Mouse (Mus musculus): Measurements from ENCODE around the gene Anxa5. TPM values are rescaled to one million over a fixed set of nuclear protein-coding genes. Genes with fewer than 3 reads are reported as not detected.

Gene Anxa5
- total and polyA plus RNA-seq, 3 experiments, result 40.7 to 111 TPM; not detected in 1

GRCm38 (mm10) chr3:36449292-36450165, 26.2 kb downstream of the Anxa5 start:
- Histone ChIP-seq H3K4me1 (ENCODE audit: control insufficient read depth in 1 of 2, insufficient read depth in 2 of 2, low read length in 2 of 2) (peaks cover 6 to 14% of the 10 kb centered on the region in 2 experiments; a peak in 3 of 4 replicates), H3K27ac (ENCODE audit: control insufficient read depth, low read depth, low read length) (no peak overlapping the region), H3K36me3 (ENCODE audit: control insufficient read depth in 1 of 2, insufficient read depth in 2 of 2, low read length in 2 of 2) (peaks cover 0 to 14% of the 10 kb centered on the region in 2 experiments; a peak in 2 of 4 replicates), H3K9me3 (replicated peaks; ENCODE audit: insufficient read depth, low read length) (no peaks in the 10 kb centered on the region), H3K79me2 (ENCODE audit: control insufficient read depth, insufficient read depth, low read length, poor library complexity) (no peaks in the 10 kb centered on the region), H3K9ac (ENCODE audit: control insufficient read depth, low read depth, low read length, poor library complexity, severe bottlenecking) (no peak overlapping the region), H3K4me3 (ENCODE audit: control insufficient read depth in 1 of 2, insufficient read depth in 1 of 2, low read depth in 2 of 2, low read length in 2 of 2) (no peak overlapping the region), H3K27me3 (ENCODE audit: control insufficient read depth in 1 of 2, insufficient read depth in 2 of 2, low read length in 2 of 2) (no peaks in the 10 kb centered on the region)
- no peak for DNase-seq (ENCODE audit: low read depth, low spot score)
- no peak for TF ChIP-seq GABPA (IDR thresholded peaks at IDR 0.05; ENCODE audit: low read depth, low read length)
- TF ChIP-seq ZC3H11A (IDR thresholded peaks at IDR 0.05; ENCODE audit: low read depth, low read length), result no peak
- no peak for TF ChIP-seq MYB (IDR thresholded peaks at IDR 0.05; ENCODE audit: low read depth, low read length)
- no peak for TF ChIP-seq SMC3 (IDR thresholded peaks at IDR 0.05; ENCODE audit: low read depth, low read length)
- no peak for TF ChIP-seq EP300 (IDR thresholded peaks at IDR 0.05; ENCODE audit: low read depth in 1 of 2, low read length in 2 of 2)
- no peak for TF ChIP-seq GATA1 (IDR thresholded peaks at IDR 0.05; ENCODE audit: low read depth, low read length)
- TF ChIP-seq BHLHE40 (IDR thresholded peaks at IDR 0.05; ENCODE audit: borderline replicate concordance, low read depth, low read length), result no peak
- TF ChIP-seq ZNF384 (IDR thresholded peaks at IDR 0.05; ENCODE audit: low read depth, low read length), result no peak
- no peak for TF ChIP-seq USF2 (IDR thresholded peaks at IDR 0.05; ENCODE audit: borderline replicate concordance in 1 of 2, insufficient read depth in 1 of 2, low read depth in 1 of 2, low read length in 2 of 2)
- TF ChIP-seq MAFK (IDR thresholded peaks at IDR 0.05; ENCODE audit: borderline replicate concordance, low read depth, low read length), result no peak
- no peak for TF ChIP-seq RCOR1 (IDR thresholded peaks at IDR 0.05; ENCODE audit: low read depth, low read length)
- no peak for TF ChIP-seq TBP (IDR thresholded peaks at IDR 0.05; ENCODE audit: low read depth, low read length)
- TF ChIP-seq ELF1 (IDR thresholded peaks at IDR 0.05; ENCODE audit: low read depth, low read length), result no peak
- no peak for TF ChIP-seq TAL1 (IDR thresholded peaks at IDR 0.05; ENCODE audit: low read length)
- no peak for TF ChIP-seq NELFE (IDR thresholded peaks at IDR 0.05; ENCODE audit: low read depth, low read length)
- TF ChIP-seq JUND (IDR thresholded peaks at IDR 0.05; ENCODE audit: low read depth, low read length), result no peak

GRCm38 (mm10) chr3:36446918-36447317, 28.8 kb downstream of the Anxa5 start:
- Histone ChIP-seq H3K27me3 (ENCODE audit: control insufficient read depth in 1 of 2, insufficient read depth in 2 of 2, low read length in 2 of 2) (no peaks in the 10 kb centered on the region), H3K36me3 (ENCODE audit: control insufficient read depth in 1 of 2, insufficient read depth in 2 of 2, low read length in 2 of 2) (peaks cover 0 to 14% of the 10 kb centered on the region in 2 experiments; a peak in 2 of 4 replicates), H3K27ac (ENCODE audit: control insufficient read depth, low read depth, low read length) (peak overlapping the region; percentile 62), H3K79me2 (ENCODE audit: control insufficient read depth, insufficient read depth, low read length, poor library complexity) (no peaks in the 10 kb centered on the region), H3K4me1 (ENCODE audit: control insufficient read depth in 1 of 2, insufficient read depth in 2 of 2, low read length in 2 of 2) (peaks cover 6 to 14% of the 10 kb centered on the region in 2 experiments; a peak in 3 of 4 replicates), H3K4me3 (ENCODE audit: control insufficient read depth in 1 of 2, insufficient read depth in 1 of 2, low read depth in 2 of 2, low read length in 2 of 2) (peak overlapping the region; percentile 17 to 56; a peak in 3 of 4 replicates), H3K9me3 (replicated peaks; ENCODE audit: insufficient read depth, low read length) (no peaks in the 10 kb centered on the region), H3K9ac (ENCODE audit: control insufficient read depth, low read depth, low read length, poor library complexity, severe bottlenecking) (peak overlapping the region; percentile 34; the same call in 1 of the 2 replicates)
- DNase-seq (ENCODE audit: low read depth, low spot score), result peak; percentile 57
- TF ChIP-seq JUND (IDR thresholded peaks at IDR 0.05; ENCODE audit: low read depth, low read length), result no peak
- TF ChIP-seq HCFC1 (IDR thresholded peaks at IDR 0.05; ENCODE audit: low read depth, low read length), result no peak
- TF ChIP-seq BHLHE40 (IDR thresholded peaks at IDR 0.05; ENCODE audit: borderline replicate concordance, low read depth, low read length), result peak; percentile 90; the same call in 1 of the 2 replicates
- TF ChIP-seq MEF2A (IDR thresholded peaks at IDR 0.05; ENCODE audit: extremely low read depth, insufficient replicate concordance, low read depth, low read length, poor library complexity, severe bottlenecking), result peak; percentile 66; the same call in 1 of the 2 replicates
- TF ChIP-seq MAFK (IDR thresholded peaks at IDR 0.05; ENCODE audit: borderline replicate concordance, low read depth, low read length), result peak; percentile 9; the same call in 1 of the 2 replicates
- no peak for TF ChIP-seq CHD1 (IDR thresholded peaks at IDR 0.05; ENCODE audit: low read depth, low read length)
- TF ChIP-seq MXI1 (IDR thresholded peaks at IDR 0.05; ENCODE audit: low read depth, low read length), result peak; percentile 67; the same call in 1 of the 2 replicates
- TF ChIP-seq GATA1 (IDR thresholded peaks at IDR 0.05; ENCODE audit: low read depth, low read length), result peak; percentile 96
- peak; percentile 88 to 91 for TF ChIP-seq EP300 (IDR thresholded peaks at IDR 0.05; ENCODE audit: low read depth in 1 of 2, low read length in 2 of 2)
- TF ChIP-seq MAZ (IDR thresholded peaks at IDR 0.05; ENCODE audit: low read depth, low read length), result no peak
- TF ChIP-seq ZNF384 (IDR thresholded peaks at IDR 0.05; ENCODE audit: low read depth, low read length), result no peak
- TF ChIP-seq TBP (IDR thresholded peaks at IDR 0.05; ENCODE audit: low read depth, low read length), result no peak
- no peak for TF ChIP-seq CTCF (IDR thresholded peaks at IDR 0.05 in 2 of 3, conservative IDR thresholded peaks at IDR 0.05 in 1 of 3; ENCODE audit: control insufficient read depth in 1 of 3, insufficient read depth in 1 of 3, low read depth in 2 of 3, low read length in 3 of 3, poor library complexity in 1 of 3, severe bottlenecking in 1 of 3)
- no peak for TF ChIP-seq ZKSCAN1 (IDR thresholded peaks at IDR 0.05; ENCODE audit: low read depth, low read length)
- no peak for TF ChIP-seq KAT2A (conservative IDR thresholded peaks at IDR 0.05; ENCODE audit: low read depth, low read length)
- TF ChIP-seq TAL1 (IDR thresholded peaks at IDR 0.05; ENCODE audit: low read length), result no peak
- TF ChIP-seq USF1 (IDR thresholded peaks at IDR 0.05; ENCODE audit: low read depth, low read length), result no peak
- no peak for TF ChIP-seq NELFE (IDR thresholded peaks at IDR 0.05; ENCODE audit: low read depth, low read length)
- TF ChIP-seq MYB (IDR thresholded peaks at IDR 0.05; ENCODE audit: low read depth, low read length), result peak; percentile 41; the same call in 1 of the 2 replicates
- TF ChIP-seq ELF1 (IDR thresholded peaks at IDR 0.05; ENCODE audit: low read depth, low read length), result no peak
- no peak for TF ChIP-seq POLR2A (IDR thresholded peaks at IDR 0.05; ENCODE audit: control insufficient read depth in 1 of 2, insufficient read depth in 1 of 2, low read depth in 1 of 2, low read length in 2 of 2, poor library complexity in 1 of 2)
- no peak for TF ChIP-seq CHD2 (IDR thresholded peaks at IDR 0.05; ENCODE audit: low read length)
